Comparison of ENCODE assay signal across 9 mouse cellular contexts in the genomic region with DNA sequence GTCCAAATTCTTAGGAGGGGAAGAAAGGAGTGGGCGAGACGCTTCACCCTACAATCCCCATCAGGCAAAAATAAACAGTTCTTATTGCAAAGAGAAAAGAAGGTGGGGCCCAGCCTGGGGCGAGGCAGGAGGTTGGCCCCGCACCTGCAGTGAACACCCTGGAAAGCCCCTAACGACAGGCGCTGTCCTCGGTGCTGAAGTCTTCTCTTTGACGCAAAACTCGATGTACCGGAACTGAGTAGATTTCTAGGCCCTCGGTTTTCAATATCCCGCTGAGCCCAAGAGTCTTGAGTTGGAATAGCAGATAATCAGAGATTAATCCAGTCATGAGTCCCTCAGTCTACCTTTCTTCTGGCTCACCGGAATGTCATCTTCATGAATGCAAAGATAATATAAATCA. TPM values are rescaled to one million over a fixed set of nuclear protein-coding genes. Genes with fewer than 3 reads are reported as not detected.
DNase-seq lines count a peak whose midpoint lies in the region; ATAC-seq lines count a peak whose summit lies in the region.
"Had no signal": no experiment of that assay in that cellular context is flagged by ENCODE, and none has a peak within 500 bp of the region (broad histone marks: within the 10 kb centered on the region; RNA-seq: fewer than 3 reads in every experiment).

No protein-coding gene starts in this region.

- DNase-seq in ovary, postnatal 10 days (ENCODE audit: low spot score): peak; percentile 58
- DNase-seq in ovary, adult 18-20 months (ENCODE audit: low spot score): no peak
- DNase-seq in c-Kit-positive CD71-positive TER-119-positive erythroid progenitor cells, embryonic 14.5 days (ENCODE audit: low spot score): peak; percentile 57
- DNase-seq in lung, postnatal 10 days: peak; percentile 82
- peak; percentile 68 for DNase-seq in ovary, postnatal 36 days (ENCODE audit: low spot score)
- DNase-seq in layer of hippocampus, postnatal 36 days: no peak
- no peak for DNase-seq in frontal cortex, postnatal 25 days (ENCODE audit: low spot score in 2 of 2)

- no peak for ATAC-seq in hindbrain, embryonic 13.5 days (ENCODE audit: low FRiP score)

- WGBS in hindbrain, embryonic 13.5 days: 2% methylated on average over 13 of the region's 13 CpGs

- H3K9ac ChIP-seq in hindbrain, embryonic 13.5 days: peak overlapping the region; percentile 85

- H3K9me3 ChIP-seq in hindbrain, embryonic 13.5 days: no peaks in the 10 kb centered on the region
- H3K9me3 ChIP-seq: megakaryocyte, embryonic 14.5 days had no signal

- H3K4me2 ChIP-seq in hindbrain, embryonic 13.5 days: peak overlapping the region; percentile 59

- H3K36me3 ChIP-seq in hindbrain, embryonic 13.5 days: no peaks in the 10 kb centered on the region

- peaks cover 46% of the 10 kb centered on the region for H3K4me1 ChIP-seq in hindbrain, embryonic 13.5 days (replicated peaks)

- H3K4me3 ChIP-seq in hindbrain, embryonic 13.5 days: peak overlapping the region; percentile 54
- H3K4me3 ChIP-seq: megakaryocyte, embryonic 14.5 days had no signal

- H3K27ac ChIP-seq in hindbrain, embryonic 13.5 days: peak overlapping the region; percentile 96

- H3K27me3 ChIP-seq in hindbrain, embryonic 13.5 days: peaks cover 61% of the 10 kb centered on the region

RNA-seq across cellular contexts. Expression of gene Gad1, which starts 6.6 kb away (rescaled TPM):
- polyA plus RNA-seq in hindbrain, embryonic 13.5 days (2015; fragmentation: Nextera tagmentation; extraction: Ambion mirVana): 49.7 and 49.8 TPM in 2 replicates
- 100 to 1,000 TPM; 346 to 377 TPM for total RNA-seq in layer of hippocampus, postnatal 36 days (2021)

RNA-seq across cellular contexts. Expression of gene Erich2, which starts 50.9 kb away (rescaled TPM):
- polyA plus RNA-seq in hindbrain, embryonic 13.5 days (2015; fragmentation: Nextera tagmentation; extraction: Ambion mirVana): 2.3 and 3.8 TPM in 2 replicates
- total RNA-seq in layer of hippocampus, postnatal 36 days (2021): 1 to 10 TPM in 1 of 2 experiments, under 1 TPM in 1; 0.88 to 1.0 TPM

Comparison
In these comparisons a context has a peak if more than half of its experiments do, and no peak if none do; other contexts are left out.
1. DNase-seq: peak in ovary, postnatal 10 days (single experiment), c-Kit-positive CD71-positive TER-119-positive erythroid progenitor cells, embryonic 14.5 days (single experiment), lung, postnatal 10 days (single experiment) and ovary, postnatal 36 days (single experiment); none in ovary, adult 18-20 months (single experiment), layer of hippocampus, postnatal 36 days (0 of 2) and frontal cortex, postnatal 25 days (0 of 2).